Mouse (Mus musculus): ENCODE results near the gene Tdo2.

GRCm38 (mm10) chr3:81957484-81957883 lies 18.5 kb downstream of the Tdo2 start:
- TF ChIP-seq CTCF (conservative IDR thresholded peaks at IDR 0.05; ENCODE audit: low read length) (no peak), NANOG (IDR thresholded peaks at IDR 0.05; ENCODE audit: borderline replicate concordance, low read length) (no peak), POU5F1 (IDR thresholded peaks at IDR 0.05; ENCODE audit: borderline replicate concordance, low read length) (no peak)
